Mouse (Mus musculus): Measurements from ENCODE around the gene Gpr37l1.
"Not testable (repeated sequence)": the region's sequence is repeated elsewhere in the genome, so short reads cannot be mapped to it uniquely, and the experiment has no call there.

Gpr37l1 gene

GRCm38 (mm10) chr1:135132893-135133369 lies 34.5 kb downstream of the Gpr37l1 start:
- in situ Hi-C loops (cut with MboI; ENCODE audit: low pct_unique_long_range_greater_than_20kb in 1 of 2, low sequenced_read_pairs in 2 of 2, unreplicated experiment in 1 of 2): no loop called here

DNA sequence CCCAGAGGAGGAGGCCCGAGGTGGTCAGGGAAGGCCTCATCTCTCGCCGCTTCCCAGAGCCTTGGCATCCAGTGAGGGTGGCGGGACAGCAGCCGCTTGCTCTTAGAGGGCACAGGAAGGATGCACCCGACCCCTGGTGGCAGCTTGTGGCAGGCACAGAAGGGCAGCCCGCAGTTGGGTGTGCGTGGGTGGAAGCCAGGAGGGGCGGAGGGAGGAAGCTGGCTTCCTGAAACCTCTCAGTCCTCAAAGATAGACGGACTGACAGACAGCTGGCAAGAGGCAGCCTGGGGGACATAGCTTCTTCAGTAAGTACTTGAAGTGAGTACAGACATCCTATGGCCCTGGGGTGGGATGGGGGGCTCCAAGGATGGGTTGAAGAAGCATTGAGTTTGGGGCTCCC lies 35.0 kb downstream of the Gpr37l1 start, which contains the start of gene Ptpn7:
Gene Ptpn7 (plus strand): TSS at position 228 of the 400 bp plus-strand sequence.
- in situ Hi-C loops (cut with MboI; ENCODE audit: low pct_unique_long_range_greater_than_20kb in 1 of 2, low sequenced_read_pairs in 2 of 2, unreplicated experiment in 1 of 2): no loop called here

- in situ Hi-C loops (cut with MboI; ENCODE audit: low pct_unique_long_range_greater_than_20kb in 1 of 2, low sequenced_read_pairs in 2 of 2, unreplicated experiment in 1 of 2): no loop called here
These were observed 35.9 kb downstream of the Gpr37l1 start for GRCm38 (mm10) chr1:135131560-135131959.

DNA sequence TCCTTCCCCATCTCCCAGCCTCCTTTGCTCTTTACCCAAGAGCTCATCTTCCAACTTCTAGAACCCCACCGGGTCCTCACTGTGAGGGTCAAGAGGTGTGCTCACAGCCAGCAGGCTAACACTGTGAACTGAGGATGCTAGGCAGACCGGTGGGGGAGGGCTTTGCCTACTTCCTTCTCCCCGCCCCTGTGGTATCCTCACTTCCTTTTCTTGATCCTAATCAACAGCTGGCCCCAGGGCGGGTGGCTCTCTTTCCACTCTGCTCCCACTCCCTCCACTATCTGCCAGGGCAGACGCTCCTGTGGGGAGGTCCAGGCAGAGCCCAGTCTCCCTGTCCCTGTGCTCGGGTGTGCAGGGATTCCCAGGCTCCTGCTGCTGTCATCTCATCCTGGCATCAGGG lies 36.4 kb downstream of the Gpr37l1 start:
- in situ Hi-C loops (cut with MboI; ENCODE audit: low pct_unique_long_range_greater_than_20kb in 1 of 2, low sequenced_read_pairs in 2 of 2, unreplicated experiment in 1 of 2): no loop called here

- in situ Hi-C loops (cut with MboI; ENCODE audit: low pct_unique_long_range_greater_than_20kb in 1 of 2, low sequenced_read_pairs in 2 of 2, unreplicated experiment in 1 of 2): no loop called here
These were observed 37.0 kb downstream of the Gpr37l1 start for GRCm38 (mm10) chr1:135130376-135131018.

- in situ Hi-C loops (cut with MboI; ENCODE audit: low pct_unique_long_range_greater_than_20kb in 1 of 2, low sequenced_read_pairs in 2 of 2, unreplicated experiment in 1 of 2): no loop called here
These were observed 37.8 kb downstream of the Gpr37l1 start for GRCm38 (mm10) chr1:135129543-135130183.

DNA sequence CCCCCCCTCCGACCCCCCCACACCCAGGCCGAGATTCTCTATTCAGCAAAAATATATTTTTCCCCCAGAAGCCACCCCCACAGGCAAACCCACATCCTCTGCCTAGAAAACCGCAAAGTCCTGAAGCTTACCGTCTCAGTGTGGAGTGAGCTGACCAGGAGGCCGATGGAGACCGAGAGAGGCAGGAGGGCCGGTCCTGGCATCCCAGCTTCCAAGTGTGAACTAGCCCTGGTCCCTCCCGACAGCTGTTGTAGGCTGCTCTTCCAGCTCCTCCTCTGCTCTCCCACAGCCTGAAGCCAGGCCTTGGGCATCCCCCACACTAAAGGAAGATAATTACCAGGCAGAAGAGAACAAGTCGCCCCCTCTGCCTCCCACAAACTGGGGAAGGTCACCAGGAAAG lies 38.5 kb downstream of the Gpr37l1 start:
- in situ Hi-C loops (cut with MboI; ENCODE audit: low pct_unique_long_range_greater_than_20kb in 1 of 2, low sequenced_read_pairs in 2 of 2, unreplicated experiment in 1 of 2): no loop called here

DNA sequence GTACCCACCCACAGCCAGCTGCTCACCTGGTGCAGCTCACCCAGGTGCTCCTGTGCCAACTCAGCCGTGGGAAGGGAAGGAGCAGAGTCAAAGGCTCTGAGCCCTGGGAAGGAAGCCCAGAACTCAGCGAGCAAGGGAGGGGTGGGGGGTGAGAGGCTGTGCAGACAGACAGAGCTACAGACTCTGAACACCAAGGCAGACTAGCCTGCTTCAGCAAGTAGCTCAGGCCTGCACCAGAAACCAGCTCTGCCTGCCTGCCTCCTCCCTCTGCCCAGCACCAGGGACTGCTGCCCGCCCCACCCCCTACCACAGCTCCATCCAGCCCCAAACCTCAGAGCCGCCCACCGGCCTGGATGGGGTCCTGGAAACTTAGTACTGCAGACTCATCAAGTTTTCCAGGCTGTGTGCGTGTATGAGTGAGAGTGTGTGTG lies 39.5 kb downstream of the Gpr37l1 start:
- in situ Hi-C loops (cut with MboI; ENCODE audit: low pct_unique_long_range_greater_than_20kb in 1 of 2, low sequenced_read_pairs in 2 of 2, unreplicated experiment in 1 of 2): no loop called here

- in situ Hi-C loops (cut with MboI; ENCODE audit: low pct_unique_long_range_greater_than_20kb in 1 of 2, low sequenced_read_pairs in 2 of 2, unreplicated experiment in 1 of 2): no loop called here
These were observed 40.9 kb downstream of the Gpr37l1 start for GRCm38 (mm10) chr1:135126443-135127027.

DNA sequence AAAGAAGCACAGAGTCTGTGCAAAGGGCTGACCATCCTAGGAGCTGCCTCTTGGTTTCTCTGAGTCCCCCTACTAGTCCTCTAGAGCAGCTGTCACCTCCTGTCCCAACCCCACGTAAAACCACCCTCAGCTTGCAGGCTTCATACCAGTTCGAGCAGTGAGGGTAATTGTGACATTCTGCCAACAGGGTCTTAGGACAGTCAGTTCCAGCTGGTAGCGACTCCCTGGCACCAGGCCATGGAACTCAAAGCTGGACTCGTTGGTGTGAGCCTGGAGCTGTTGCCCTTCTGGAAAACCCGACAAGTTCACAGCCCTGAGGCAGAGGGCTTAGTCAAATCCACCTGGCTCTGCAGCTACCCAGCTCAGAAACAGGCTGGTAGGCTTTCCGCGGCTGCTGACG lies 41.5 kb downstream of the Gpr37l1 start:
- in situ Hi-C loops (cut with MboI; ENCODE audit: low pct_unique_long_range_greater_than_20kb in 1 of 2, low sequenced_read_pairs in 2 of 2, unreplicated experiment in 1 of 2): no loop called here

- in situ Hi-C loops (cut with MboI; ENCODE audit: low pct_unique_long_range_greater_than_20kb in 1 of 2, low sequenced_read_pairs in 2 of 2, unreplicated experiment in 1 of 2): no loop called here
These were observed 42.7 kb downstream of the Gpr37l1 start for GRCm38 (mm10) chr1:135124573-135125363.

DNA sequence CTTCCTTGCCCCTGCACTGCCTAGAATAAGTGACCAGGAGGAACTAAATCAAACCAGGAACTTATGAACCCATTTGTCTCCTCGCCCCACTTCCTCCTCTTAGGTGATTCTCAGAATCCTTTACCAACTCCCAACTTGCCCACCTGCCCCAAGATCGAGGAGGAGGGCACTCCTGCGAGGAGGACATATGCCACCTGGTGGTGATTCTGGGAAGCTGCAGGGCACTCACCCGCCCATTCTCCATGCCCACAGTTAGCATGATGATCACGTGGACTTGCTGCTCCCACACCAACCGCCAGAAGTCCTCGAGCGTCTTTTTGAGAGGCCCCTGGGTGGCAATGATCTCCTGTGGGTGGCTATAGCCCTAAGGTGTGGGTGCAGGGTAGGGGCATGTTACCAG lies 54.8 kb downstream of the Gpr37l1 start:
- in situ Hi-C loops (cut with MboI; ENCODE audit: low pct_unique_long_range_greater_than_20kb in 1 of 2, low sequenced_read_pairs in 2 of 2, unreplicated experiment in 1 of 2): no loop called here

GRCm38 (mm10) chr1:135111271-135111670 lies 56.2 kb downstream of the Gpr37l1 start:
- in situ Hi-C loops (cut with MboI; ENCODE audit: low pct_unique_long_range_greater_than_20kb in 1 of 2, low sequenced_read_pairs in 2 of 2, unreplicated experiment in 1 of 2): not testable (repeated sequence)
